Mouse (Mus musculus): ENCODE results near the gene Numa1. TPM values are rescaled to one million over a fixed set of nuclear protein-coding genes. Genes with fewer than 3 reads are reported as not detected.

The Numa1 gene
- polyA plus RNA-seq, 1 experiment from 2014 or later: 32.1 TPM

DNA sequence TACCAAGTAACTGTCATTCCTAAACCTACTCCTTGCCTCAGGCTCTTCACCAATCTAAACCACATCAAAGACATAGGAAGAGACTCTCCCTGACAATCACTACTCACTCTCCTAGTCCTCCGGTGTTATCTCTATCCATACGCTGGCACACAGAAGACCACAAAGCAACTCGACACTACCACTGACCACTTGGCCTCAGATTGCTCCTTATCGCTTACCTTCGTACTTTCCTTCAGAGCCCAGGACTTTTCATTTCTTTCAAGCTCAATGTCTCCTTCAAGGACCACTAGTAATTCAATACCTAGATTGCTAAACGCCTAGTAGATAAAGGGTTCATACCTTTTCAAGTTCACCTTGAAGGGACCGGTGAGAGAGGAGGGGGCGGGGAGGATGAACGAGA is 130.0 kb downstream of the Numa1 start:
- Histone ChIP-seq H3K27me3 (replicated peaks) (no peaks in the 10 kb centered on the region), H3K9me3 (replicated peaks) (no peaks in the 10 kb centered on the region), H3K27ac (replicated peaks) (no peak overlapping the region), H3K4me3 (replicated peaks) (peak overlapping the region; percentile 79), H3K4me2 (peak overlapping the region; percentile 69), H3K36me3 (no peaks in the 10 kb centered on the region), H3K9ac (replicated peaks) (no peak overlapping the region; the same call in 1 of the 2 replicates), H3K4me1 (peaks cover 39% of the 10 kb centered on the region)
- WGBS: 87% methylated on average over 9 of the region's 9 CpGs
- ATAC-seq (ENCODE audit: low FRiP score): no peak

Other genes with a start within 250 kb of the Numa1 start
- 1.6 and 1.9 TPM in 2 replicates for gene Phox2a, start 115.8 kb upstream of the Numa1 start, polyA plus RNA-seq (2015; fragmentation: Nextera tagmentation; extraction: Ambion mirVana)
- 11.5 and 16.2 TPM in 2 replicates for gene Inppl1, start 95.9 kb upstream of the Numa1 start, polyA plus RNA-seq (2015; fragmentation: Nextera tagmentation; extraction: Ambion mirVana)
- gene Folr2, start 76.9 kb upstream of the Numa1 start, polyA plus RNA-seq (2015; fragmentation: Nextera tagmentation; extraction: Ambion mirVana): 2.1 TPM in 2 replicates
- 73.6 and 74.3 TPM in 2 replicates for gene Anapc15, start 70.4 kb upstream of the Numa1 start, polyA plus RNA-seq (2015; fragmentation: Nextera tagmentation; extraction: Ambion mirVana)
- gene Folr1, start 63.3 kb upstream of the Numa1 start, polyA plus RNA-seq (2015; fragmentation: Nextera tagmentation; extraction: Ambion mirVana): 1.7 and 8.7 TPM in 2 replicates
- gene Lamtor1, start 28.2 kb upstream of the Numa1 start, polyA plus RNA-seq (2015; fragmentation: Nextera tagmentation; extraction: Ambion mirVana): 156 and 158 TPM in 2 replicates
- 0.41 and 0.46 TPM in 2 replicates for gene Tomt, start 27.8 kb upstream of the Numa1 start, polyA plus RNA-seq (2015; fragmentation: Nextera tagmentation; extraction: Ambion mirVana)
- gene Lrrc51, start 216 bp upstream of the Numa1 start, polyA plus RNA-seq (2015; fragmentation: Nextera tagmentation; extraction: Ambion mirVana): 9.6 and 9.8 TPM in 2 replicates
- 3.8 and 5.1 TPM in 2 replicates for gene Il18bp, start 84.6 kb downstream of the Numa1 start, polyA plus RNA-seq (2015; fragmentation: Nextera tagmentation; extraction: Ambion mirVana)
- gene Rnf121, start 131.4 kb downstream of the Numa1 start, polyA plus RNA-seq (2015; fragmentation: Nextera tagmentation; extraction: Ambion mirVana): 33.0 and 33.5 TPM in 2 replicates
- gene Xndc1, start 131.4 kb downstream of the Numa1 start, polyA plus RNA-seq (2015; fragmentation: Nextera tagmentation; extraction: Ambion mirVana): 27.0 and 30.6 TPM in 2 replicates
- 0.86 and 1.1 TPM in 2 replicates for gene Xntrpc, start 131.6 kb downstream of the Numa1 start, polyA plus RNA-seq (2015; fragmentation: Nextera tagmentation; extraction: Ambion mirVana)
- 0.24 TPM in 1 of 2 replicates, not detected in the other for gene Trpc2, start 149.0 kb downstream of the Numa1 start, polyA plus RNA-seq (2015; fragmentation: Nextera tagmentation; extraction: Ambion mirVana)
- 1.5 and 2.5 TPM in 2 replicates for gene Art1, start 167.6 kb downstream of the Numa1 start, polyA plus RNA-seq (2015; fragmentation: Nextera tagmentation; extraction: Ambion mirVana)
- 0.23 and 0.52 TPM in 2 replicates for gene Art5, start 175.4 kb downstream of the Numa1 start, polyA plus RNA-seq (2015; fragmentation: Nextera tagmentation; extraction: Ambion mirVana)
- not detected in 2 replicates for gene Chrna10, start 182.7 kb downstream of the Numa1 start, polyA plus RNA-seq (2015; fragmentation: Nextera tagmentation; extraction: Ambion mirVana)